Mouse (Mus musculus) stomach, postnatal 0 days (tissue): ENCODE data around the gene Naa10.

Experiments used
- CTCF ChIP-seq: IDR thresholded peaks from 2 replicates; pipeline ENCODE4 v1.5.1; 2016; ENCODE audit warnings: antibody characterized with exemption, low read depth, mild to moderate bottlenecking, moderate library complexity
- EP300 ChIP-seq: optimal IDR thresholded peaks from 2 replicates; pipeline ENCODE3; 2016; ENCODE audit warnings: antibody characterized with exemption

DNA sequence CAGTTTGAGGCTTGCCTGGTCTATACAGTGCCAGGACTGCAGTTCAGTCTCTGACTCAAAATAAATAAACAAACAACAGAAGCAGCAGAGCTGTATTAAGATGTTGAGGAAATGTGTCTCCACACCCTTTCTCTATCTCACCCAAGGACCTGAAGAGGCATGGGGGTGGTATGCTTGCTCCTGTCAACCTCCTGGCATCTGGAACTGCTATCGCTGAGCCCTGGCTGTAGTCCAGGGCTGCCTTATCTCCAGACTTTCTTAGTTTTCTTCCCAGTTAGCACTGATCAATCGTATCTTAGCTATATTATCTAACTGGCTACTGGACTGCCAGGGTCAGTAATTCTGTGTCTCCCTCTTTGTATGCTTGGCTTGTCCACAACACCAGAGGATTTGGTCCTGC lies 20.1 kb upstream of the Naa10 start:
- TF ChIP-seq CTCF (no peak), EP300 (no peak)
